Mouse (Mus musculus): Measurements from ENCODE around the gene Fam169b. TPM values are rescaled to one million over a fixed set of nuclear protein-coding genes. Genes with fewer than 3 reads are reported as not detected.
"Not testable (repeated sequence)": the region's sequence is repeated elsewhere in the genome, so short reads cannot be mapped to it uniquely, and the experiment has no call there.

Gene Fam169b
- polyA plus RNA-seq, 1 experiment = 1.1 TPM

DNA sequence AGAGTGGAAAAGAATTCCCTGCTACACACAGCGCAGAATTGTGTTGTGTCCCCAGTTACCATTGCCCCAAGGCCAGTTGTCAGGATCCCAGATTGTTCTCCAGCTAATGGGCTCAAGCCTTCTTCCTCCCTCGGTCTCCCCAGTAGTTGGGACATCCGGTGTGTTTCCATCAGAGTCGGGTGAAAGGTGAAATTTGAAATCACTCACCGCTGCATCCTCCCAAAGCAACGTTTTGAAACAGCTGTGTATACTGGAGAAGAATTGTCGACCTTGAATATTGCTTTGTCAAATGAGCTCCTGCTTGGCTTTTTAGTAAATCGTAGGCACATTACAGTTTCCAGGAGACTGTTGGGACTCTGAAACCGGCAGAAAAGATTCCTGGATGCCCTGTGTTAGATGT is 1.3 kb downstream of the Fam169b start:
- Histone ChIP-seq H3K4me1 (ENCODE audit: control insufficient read depth, insufficient read depth, low read length) (peaks cover 12% of the 10 kb centered on the region), H3K27ac (ENCODE audit: insufficient read depth, low read length) (no peak overlapping the region), H3K4me3 (ENCODE audit: insufficient read depth, low read length) (no peak overlapping the region)
- TF ChIP-seq CTCF (IDR thresholded peaks at IDR 0.05; ENCODE audit: borderline replicate concordance, insufficient read depth, low read length) (no peak), POLR2A (IDR thresholded peaks at IDR 0.05; ENCODE audit: low read depth, low read length) (no peak)

DNA sequence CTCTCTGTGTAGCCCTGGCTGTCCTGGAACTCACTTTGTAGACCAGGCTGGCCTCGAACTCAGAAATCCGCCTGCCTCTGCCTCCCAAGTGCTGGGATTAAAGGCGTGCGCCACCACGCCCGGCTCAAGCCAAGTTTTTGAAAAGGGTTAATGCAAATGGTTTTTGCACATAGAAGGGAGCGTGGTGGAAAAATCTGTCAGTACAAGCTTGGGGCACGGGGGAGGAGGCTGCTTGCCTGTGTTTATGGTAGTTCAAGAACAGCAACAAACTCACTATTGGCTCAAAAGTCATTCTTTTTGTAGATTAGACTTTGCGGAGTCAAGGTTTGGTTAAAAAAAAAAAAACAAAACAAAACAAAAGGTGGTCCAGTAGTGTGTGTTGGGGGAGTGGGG is 1.8 kb downstream of the Fam169b start:
- not testable (repeated sequence) for H3K27ac ChIP-seq (ENCODE audit: insufficient read depth, low read length); H3K4me3 ChIP-seq (ENCODE audit: insufficient read depth, low read length)
- H3K4me1 ChIP-seq (ENCODE audit: control insufficient read depth, insufficient read depth, low read length) = peaks cover 12% of the 10 kb centered on the region

DNA sequence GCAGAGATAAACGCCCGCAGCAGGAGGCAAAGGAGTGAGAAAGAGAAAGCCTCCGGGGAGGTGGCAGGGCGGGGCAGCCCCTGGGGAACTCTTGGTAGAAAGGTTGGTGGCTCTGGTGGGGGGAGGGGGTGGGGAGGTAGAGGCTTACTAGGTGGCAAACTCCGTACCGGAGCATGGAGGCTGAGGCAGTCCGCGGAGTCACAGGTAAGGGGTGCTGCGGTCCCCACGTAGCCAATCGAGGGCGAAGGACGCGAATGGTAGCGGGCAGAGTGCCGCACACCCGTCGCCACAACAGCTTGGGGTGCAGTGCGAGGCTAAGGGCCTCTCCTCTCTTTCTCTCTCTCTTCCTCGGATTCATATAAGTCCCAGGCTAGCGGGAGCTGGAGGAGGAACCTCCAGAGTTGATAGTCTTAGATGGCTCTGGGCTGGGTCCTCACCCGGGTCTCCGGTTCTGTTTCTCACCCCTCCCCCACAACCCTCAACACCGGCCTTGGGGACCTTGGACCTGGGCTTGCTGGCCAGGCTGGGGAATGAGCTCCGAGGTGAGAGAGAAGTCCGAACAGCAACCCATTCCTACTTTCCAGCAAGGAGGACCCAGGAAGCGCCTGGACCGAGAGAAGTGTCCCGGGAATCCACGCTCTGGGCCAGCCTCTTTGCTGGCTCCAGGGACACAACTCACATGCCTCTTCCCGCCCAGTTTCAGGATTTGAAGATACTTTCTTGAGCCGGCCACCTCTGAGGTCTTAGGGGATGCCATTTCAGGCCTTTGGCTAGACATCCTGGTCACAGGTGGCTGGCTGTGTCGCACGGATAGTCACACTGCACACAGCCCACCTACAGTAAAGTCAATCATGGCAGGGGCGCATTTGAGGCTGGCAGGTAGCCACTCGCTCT is 2.4 kb downstream of the Fam169b start:
- Histone ChIP-seq H3K4me1 (ENCODE audit: control insufficient read depth, insufficient read depth, low read length) (peaks cover 12% of the 10 kb centered on the region), H3K27ac (ENCODE audit: insufficient read depth, low read length) (no peak overlapping the region), H3K4me3 (ENCODE audit: insufficient read depth, low read length) (no peak overlapping the region)
- TF ChIP-seq CTCF (IDR thresholded peaks at IDR 0.05; ENCODE audit: borderline replicate concordance, insufficient read depth, low read length) = no peak
- no peak for TF ChIP-seq POLR2A (IDR thresholded peaks at IDR 0.05; ENCODE audit: low read depth, low read length)

DNA sequence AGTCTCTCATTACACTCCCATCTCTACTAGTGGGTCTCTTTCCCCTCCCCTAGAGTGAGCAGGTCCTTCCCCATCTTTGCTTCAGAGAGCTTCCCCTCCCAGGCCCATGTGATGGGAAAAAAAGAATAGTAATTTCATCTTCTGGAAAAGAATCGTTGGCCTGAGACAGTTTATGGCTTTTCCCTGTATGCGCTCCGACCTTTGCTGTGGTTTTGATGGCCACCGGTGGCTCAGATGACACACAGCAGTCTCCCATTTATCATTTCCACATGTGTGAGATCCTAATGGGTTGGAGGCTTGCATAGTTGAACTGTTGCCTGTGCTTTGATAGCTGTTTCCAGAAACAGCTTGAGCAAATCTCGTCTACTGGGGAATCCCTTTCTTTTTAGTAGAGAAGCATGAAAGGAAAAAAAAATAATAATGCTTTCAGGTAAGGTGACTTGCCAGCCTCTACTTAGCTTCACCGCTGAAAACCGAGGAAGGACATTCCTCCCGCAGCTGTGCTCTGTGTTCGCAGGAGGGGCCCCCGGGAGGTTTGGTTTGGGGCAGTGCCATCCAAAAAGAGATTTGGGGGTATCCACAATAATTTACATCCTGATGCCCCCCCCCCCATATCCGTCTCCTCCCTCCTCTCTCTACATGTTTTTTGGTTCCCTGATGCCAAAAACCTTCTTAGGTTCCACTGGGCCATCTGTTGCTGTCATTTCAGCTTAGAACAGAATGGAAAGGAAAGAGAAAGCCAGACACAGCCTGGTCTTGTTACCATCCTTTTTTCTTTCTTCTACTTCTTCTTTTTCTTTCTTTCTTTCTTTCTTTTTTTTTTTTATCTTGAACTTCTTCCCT is 3.6 kb downstream of the Fam169b start:
- Histone ChIP-seq H3K4me1 (ENCODE audit: control insufficient read depth, insufficient read depth, low read length) (peaks cover 12% of the 10 kb centered on the region), H3K27ac (ENCODE audit: insufficient read depth, low read length) (peak overlapping the region; percentile 50), H3K4me3 (ENCODE audit: insufficient read depth, low read length) (no peak overlapping the region)
- TF ChIP-seq CTCF (IDR thresholded peaks at IDR 0.05; ENCODE audit: borderline replicate concordance, insufficient read depth, low read length) (no peak), POLR2A (IDR thresholded peaks at IDR 0.05; ENCODE audit: low read depth, low read length) (no peak)

DNA sequence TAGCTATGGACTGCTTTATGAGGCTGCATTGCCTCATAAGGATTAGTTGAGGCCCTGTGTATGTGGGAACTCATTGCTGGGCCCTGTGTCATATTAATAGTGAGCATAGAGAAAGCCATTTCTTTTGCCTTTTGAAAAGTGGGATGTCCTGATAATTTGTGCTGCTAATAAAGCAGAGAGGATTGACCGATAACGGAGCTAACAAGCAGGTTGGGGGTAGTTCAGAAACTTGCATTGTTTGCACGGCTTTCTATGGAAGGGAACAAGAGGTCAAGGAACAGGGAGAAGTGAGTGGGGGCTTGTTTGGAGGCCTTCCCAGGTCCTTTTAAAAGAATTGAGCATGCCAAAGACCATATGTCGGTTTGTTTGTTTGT is 4.2 kb downstream of the Fam169b start:
- 0 out of 2 replicates have a peak overlapping the region, but pooled peaks have one; percentile 50 for H3K27ac ChIP-seq (ENCODE audit: insufficient read depth, low read length)
- no peak for TF ChIP-seq POLR2A (IDR thresholded peaks at IDR 0.05; ENCODE audit: low read depth, low read length)
- no peak overlapping the region for H3K4me3 ChIP-seq (ENCODE audit: insufficient read depth, low read length)
- peaks cover 12% of the 10 kb centered on the region for H3K4me1 ChIP-seq (ENCODE audit: control insufficient read depth, insufficient read depth, low read length)

DNA sequence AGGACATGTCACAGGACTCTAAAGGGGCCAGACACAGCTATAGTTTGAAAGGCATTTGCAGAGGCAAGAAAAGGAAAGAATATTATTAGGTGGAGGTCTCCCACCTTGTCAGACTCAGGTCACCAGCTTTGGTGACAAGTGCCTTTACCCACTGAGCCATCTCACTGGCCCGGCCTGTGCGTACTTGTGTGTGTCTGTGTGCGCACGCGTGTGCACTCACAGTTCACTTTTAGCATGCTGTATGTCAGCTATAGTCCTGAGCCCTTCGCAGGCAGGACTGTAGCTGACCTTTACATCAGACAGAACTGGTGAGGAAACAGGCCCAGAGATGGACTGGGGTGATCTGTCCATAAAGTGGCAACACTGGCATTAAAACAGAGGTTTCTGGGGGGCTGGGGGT is 4.7 kb downstream of the Fam169b start:
- Histone ChIP-seq H3K4me3 (ENCODE audit: insufficient read depth, low read length) (no peak overlapping the region), H3K27ac (ENCODE audit: insufficient read depth, low read length) (no peak overlapping the region), H3K4me1 (ENCODE audit: control insufficient read depth, insufficient read depth, low read length) (peaks cover 12% of the 10 kb centered on the region)
- no peak for TF ChIP-seq POLR2A (IDR thresholded peaks at IDR 0.05; ENCODE audit: low read depth, low read length)
- TF ChIP-seq CTCF (IDR thresholded peaks at IDR 0.05; ENCODE audit: borderline replicate concordance, insufficient read depth, low read length) = no peak

DNA sequence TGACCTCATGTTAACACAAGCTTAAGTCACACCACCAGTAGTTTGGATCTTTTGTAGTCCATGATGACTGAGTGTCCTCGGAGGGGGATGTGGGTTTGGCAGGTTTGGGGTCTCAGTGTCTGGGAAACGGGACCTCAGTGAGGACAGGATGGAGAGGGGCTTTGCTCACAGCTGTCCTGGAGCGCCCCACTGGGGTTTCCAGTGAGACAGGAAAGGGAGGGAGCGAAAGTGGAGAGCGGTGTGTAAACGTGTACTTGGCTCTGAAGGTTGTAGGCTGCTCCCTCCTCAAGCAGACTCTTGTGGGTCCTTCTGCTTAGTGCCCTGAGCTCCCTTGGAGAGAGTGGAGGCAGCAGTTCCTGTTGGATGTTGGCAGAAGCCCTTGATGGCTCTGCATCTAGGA is 5.3 kb downstream of the Fam169b start:
- TF ChIP-seq POLR2A (IDR thresholded peaks at IDR 0.05; ENCODE audit: low read depth, low read length) = no peak
- peaks cover 12% of the 10 kb centered on the region for H3K4me1 ChIP-seq (ENCODE audit: control insufficient read depth, insufficient read depth, low read length)
- H3K4me3 ChIP-seq (ENCODE audit: insufficient read depth, low read length) = no peak overlapping the region
- H3K27ac ChIP-seq (ENCODE audit: insufficient read depth, low read length) = no peak overlapping the region

DNA sequence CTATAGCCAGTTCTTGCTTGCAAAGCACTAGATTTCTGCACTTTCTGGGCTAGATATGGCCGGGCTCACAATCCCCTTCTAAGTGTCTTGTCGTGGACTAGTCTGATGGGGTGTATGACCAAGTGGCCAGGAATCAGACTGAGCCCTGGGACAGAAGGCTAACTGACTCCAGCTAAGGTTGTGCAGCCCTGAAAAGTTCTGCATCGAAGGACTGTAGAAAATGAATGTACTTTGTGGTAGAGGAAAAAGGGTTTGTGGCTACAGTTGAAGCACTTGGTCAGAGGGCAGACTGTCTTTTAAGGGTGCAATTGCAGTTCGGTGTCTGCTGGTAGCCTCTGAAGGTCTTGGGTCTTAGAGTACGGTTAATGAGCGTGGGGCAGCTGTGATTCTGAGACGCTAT is 5.8 kb downstream of the Fam169b start:
- peaks cover 12% of the 10 kb centered on the region for H3K4me1 ChIP-seq (ENCODE audit: control insufficient read depth, insufficient read depth, low read length)
- no peak overlapping the region for H3K4me3 ChIP-seq (ENCODE audit: insufficient read depth, low read length)
- no peak overlapping the region for H3K27ac ChIP-seq (ENCODE audit: insufficient read depth, low read length)
- TF ChIP-seq CTCF (IDR thresholded peaks at IDR 0.05; ENCODE audit: borderline replicate concordance, insufficient read depth, low read length) = no peak
- no peak for TF ChIP-seq POLR2A (IDR thresholded peaks at IDR 0.05; ENCODE audit: low read depth, low read length)

DNA sequence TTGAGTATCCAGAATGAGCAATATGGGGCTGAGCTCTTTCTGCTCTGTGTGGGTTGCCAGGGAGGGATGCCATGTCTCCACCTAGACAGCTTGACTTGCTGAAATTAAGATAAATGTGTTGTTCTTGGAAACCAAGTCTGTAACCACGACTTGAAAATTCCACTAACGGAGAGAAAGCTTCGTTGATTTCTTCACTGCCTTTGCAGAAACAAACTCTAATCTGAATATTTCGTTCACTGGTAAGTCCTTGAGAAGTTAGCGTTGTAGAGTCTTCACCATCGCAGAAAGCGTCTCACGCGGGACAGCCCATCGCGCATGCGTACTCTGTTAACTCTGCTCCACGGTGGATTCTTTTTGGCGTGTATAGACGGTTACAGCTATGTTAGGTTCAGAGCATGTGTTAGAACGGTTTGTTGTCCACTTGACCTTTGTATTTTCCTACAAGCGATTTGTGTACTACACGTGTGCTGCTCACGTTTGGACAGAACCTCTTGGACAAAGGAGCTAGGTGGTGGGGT is 6.8 kb downstream of the Fam169b start:
- Histone ChIP-seq H3K4me3 (ENCODE audit: insufficient read depth, low read length) (no peak overlapping the region), H3K4me1 (ENCODE audit: control insufficient read depth, insufficient read depth, low read length) (peaks cover 12% of the 10 kb centered on the region), H3K27ac (ENCODE audit: insufficient read depth, low read length) (no peak overlapping the region)
- TF ChIP-seq POLR2A (IDR thresholded peaks at IDR 0.05; ENCODE audit: low read depth, low read length) (no peak), CTCF (IDR thresholded peaks at IDR 0.05; ENCODE audit: borderline replicate concordance, insufficient read depth, low read length) (no peak)

DNA sequence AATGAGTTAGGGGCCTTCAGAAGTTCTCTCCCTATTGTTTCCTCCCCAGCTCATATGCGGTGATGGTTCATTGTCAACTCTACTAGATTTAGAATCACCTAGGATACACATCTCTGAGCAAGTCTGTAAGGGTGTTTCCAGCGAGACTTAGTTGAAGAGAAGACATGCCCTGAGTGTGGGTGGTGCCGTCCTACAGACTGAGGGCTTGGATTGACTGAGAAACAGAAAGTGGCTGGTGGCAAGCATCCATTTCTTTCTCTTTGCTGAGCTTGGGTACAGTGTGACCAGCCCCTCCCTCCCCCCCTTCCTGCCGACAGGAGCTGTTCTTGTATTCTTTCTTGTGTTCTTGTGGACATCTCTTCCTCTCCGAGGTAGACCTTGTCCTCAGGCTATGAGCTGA is 7.7 kb downstream of the Fam169b start:
- no peak overlapping the region for H3K27ac ChIP-seq (ENCODE audit: insufficient read depth, low read length)
- TF ChIP-seq CTCF (IDR thresholded peaks at IDR 0.05; ENCODE audit: borderline replicate concordance, insufficient read depth, low read length) (no peak), POLR2A (IDR thresholded peaks at IDR 0.05; ENCODE audit: low read depth, low read length) (no peak)
- H3K4me1 ChIP-seq (ENCODE audit: control insufficient read depth, insufficient read depth, low read length) = peaks cover 13% of the 10 kb centered on the region
- H3K4me3 ChIP-seq (ENCODE audit: insufficient read depth, low read length) = no peak overlapping the region
